Mouse (Mus musculus) heart, postnatal 14 days (tissue): ENCODE data around the gene Gstm3. TPM values are rescaled to one million over a fixed set of nuclear protein-coding genes. Genes with fewer than 3 reads are reported as not detected.
"Not testable (repeated sequence)": the region's sequence is repeated elsewhere in the genome, so short reads cannot be mapped to it uniquely, and the experiment has no call there.

ENCODE experiments used
- DNase-seq, 2 experiments: peaks; one replicate each; pipeline ENCODE4 v3.0.0; 2021 to 2022
- intact Hi-C: fragments of 180-260 bp; cut with DNase I; formaldehyde crosslinking; loops from one replicate; pipeline ENCODE4 v1.15.1; 2025
- long read RNA-seq, 2 experiments: library from polyadenylated mRNA; stranded (forward); transcript quantifications; one replicate each; pipeline ENCODE4 v2.0.0; 2021
- total RNA-seq, 2 experiments: library from RNA; stranded (reverse); gene quantifications; 2 replicates each; pipeline ENCODE4 v1.2.3; 2021

Gene Gstm3
- not detected for total RNA-seq
- long read RNA-seq, experiment 1: 0 reads
- long read RNA-seq, experiment 2: 0 reads

- DNase-seq: no peak
- intact Hi-C loops: no loop called here
Measured at GRCm38 (mm10) chr3:107968724-107969395, at the start of gene Gstm3. Gene Gstm3, minus strand, starts transcription at chr3:107969283.

- intact Hi-C loops: loop anchor here (2.0 to 5.0 kb wide), 3 partner anchors 66 to 151 kb away; partner anchors contain the start of gene Gstm7
- peak; percentile 28 to 31 for DNase-seq
Measured at GRCm38 (mm10) chr3:108018190-108018820, 49.2 kb upstream of the Gstm3 start.

- DNase-seq: peak; percentile 95
- intact Hi-C loops: loop anchor here (2.0 to 5.0 kb wide), 3 partner anchors 65 to 150 kb away; partner anchors contain the start of gene Gstm7
Measured at GRCm38 (mm10) chr3:108017473-108018189, 48.5 kb upstream of the Gstm3 start, which contains the start of gene Gstm1. Gene Gstm1, minus strand, starts transcription at chr3:108017973.

- not testable (repeated sequence) for DNase-seq
- intact Hi-C loops: loop anchor here (5.0 kb wide), 2 partner anchors 64 to 149 kb away; no protein-coding TSS in a partner anchor
Measured at GRCm38 (mm10) chr3:108016468-108016867, 47.4 kb upstream of the Gstm3 start.

GRCm38 (mm10) chr3:108014974-108015346 lies 45.9 kb upstream of the Gstm3 start:
- DNase-seq: no peak
- intact Hi-C loops: loop anchor here (5.0 kb wide), 2 partner anchors 63 to 148 kb away; no protein-coding TSS in a partner anchor

GRCm38 (mm10) chr3:108014098-108014973 lies 45.3 kb upstream of the Gstm3 start:
- DNase-seq: no peak
- intact Hi-C loops: no loop called here

GRCm38 (mm10) chr3:108013331-108013871 lies 44.3 kb upstream of the Gstm3 start:
- peak; percentile 52 to 68 for DNase-seq
- intact Hi-C loops: no loop called here

DNA sequence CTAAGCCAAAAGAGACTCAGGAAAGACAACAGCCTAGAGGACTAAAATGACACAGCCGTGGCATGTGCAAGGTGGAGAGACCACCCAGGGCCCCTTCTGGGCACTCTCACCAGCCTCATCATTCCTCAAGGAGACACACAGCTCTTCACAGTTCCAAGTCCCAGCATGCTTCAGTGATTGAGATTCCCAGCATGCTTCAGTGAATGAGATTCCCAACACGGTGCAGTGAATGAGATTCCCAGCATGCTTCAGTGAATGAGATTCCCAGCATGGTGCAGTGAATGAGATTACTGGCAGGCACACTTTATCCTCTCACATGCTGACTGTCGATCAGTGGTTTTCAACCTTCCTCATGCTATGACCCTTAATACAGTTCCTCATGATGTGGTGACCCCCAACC lies 42.5 kb upstream of the Gstm3 start:
- intact Hi-C loops: no loop called here
- DNase-seq: no peak

DNA sequence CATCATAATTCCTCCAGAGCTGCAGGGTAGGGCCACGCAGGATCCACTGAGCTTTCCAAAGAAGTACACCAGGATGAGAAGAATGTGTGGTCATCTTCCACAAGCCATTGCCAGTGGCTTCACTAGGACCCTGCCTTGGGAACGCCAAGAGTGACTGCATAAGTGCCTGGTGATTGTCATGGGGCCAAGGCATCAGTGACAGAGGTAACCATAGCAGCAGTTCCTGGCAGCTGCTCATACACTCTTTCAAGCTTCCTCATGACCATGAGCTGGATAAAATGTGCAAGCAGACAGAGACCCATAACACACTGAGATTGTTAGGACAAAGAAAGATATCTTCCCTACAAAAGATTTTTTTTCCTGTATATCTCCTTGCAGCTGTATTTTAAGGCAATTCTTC lies 41.2 kb upstream of the Gstm3 start:
- intact Hi-C loops: no loop called here
- DNase-seq: peak; percentile 49 to 74

GRCm38 (mm10) chr3:108002021-108002420 lies 32.9 kb upstream of the Gstm3 start:
- no peak for DNase-seq
- intact Hi-C loops: no loop called here

GRCm38 (mm10) chr3:107999491-107999890 lies 30.4 kb upstream of the Gstm3 start:
- intact Hi-C loops: no loop called here
- DNase-seq: no peak

GRCm38 (mm10) chr3:107998591-107998990 lies 29.5 kb upstream of the Gstm3 start:
- intact Hi-C loops: no loop called here
- DNase-seq: no peak

DNA sequence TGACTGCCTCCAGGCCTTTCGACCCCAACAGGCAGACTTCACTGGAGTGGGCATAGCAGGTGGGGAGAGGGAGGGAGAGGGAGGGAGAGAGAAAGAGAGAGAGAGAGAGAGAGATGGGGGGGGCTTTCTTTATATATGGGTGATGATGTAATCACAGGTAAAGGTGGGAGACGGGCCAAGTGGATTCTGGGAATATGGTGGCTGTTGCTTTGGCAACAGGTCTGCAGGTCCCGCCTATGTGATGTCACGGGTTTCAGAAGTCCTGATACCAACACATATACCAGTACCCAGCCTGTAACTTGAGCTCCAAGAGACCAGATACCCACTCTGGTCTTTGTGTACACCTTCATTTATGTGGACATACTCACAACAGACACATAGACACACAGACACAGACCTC lies 27.5 kb upstream of the Gstm3 start:
- no peak for DNase-seq
- intact Hi-C loops: no loop called here

GRCm38 (mm10) chr3:107995974-107996373 lies 26.9 kb upstream of the Gstm3 start:
- intact Hi-C loops, DNase-seq: not testable (repeated sequence)

DNA sequence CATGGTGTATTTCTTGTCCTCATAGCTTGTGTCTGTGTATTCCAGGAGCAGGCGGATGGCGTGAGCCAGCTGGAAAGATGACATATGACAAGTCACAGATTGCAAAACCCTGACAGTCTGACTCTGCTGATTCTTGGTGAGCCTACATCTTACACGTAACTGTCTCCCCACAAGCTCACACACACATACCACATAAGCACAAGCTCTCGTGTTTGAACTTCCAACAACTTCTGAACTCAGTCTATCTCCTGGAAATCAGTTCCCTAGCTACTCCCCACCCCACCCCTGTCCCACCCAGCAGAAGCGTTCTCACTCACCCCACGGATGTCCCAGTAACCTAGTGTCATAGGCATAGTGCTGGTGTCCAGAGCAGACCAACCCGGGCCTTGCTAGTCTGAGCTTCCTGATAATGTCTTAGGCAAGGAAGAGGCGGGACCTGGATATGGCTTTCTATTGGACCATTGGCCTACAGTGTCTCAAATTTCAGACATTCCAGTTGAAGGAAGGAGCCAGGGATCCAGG lies 17.0 kb upstream of the Gstm3 start, which contains the start of gene Gstm2:
TSS of gene Gstm2 (minus strand) at position 413 of the 522 bp plus-strand sequence.
- DNase-seq: peak; percentile 53 to 63
- intact Hi-C loops: no loop called here

DNA sequence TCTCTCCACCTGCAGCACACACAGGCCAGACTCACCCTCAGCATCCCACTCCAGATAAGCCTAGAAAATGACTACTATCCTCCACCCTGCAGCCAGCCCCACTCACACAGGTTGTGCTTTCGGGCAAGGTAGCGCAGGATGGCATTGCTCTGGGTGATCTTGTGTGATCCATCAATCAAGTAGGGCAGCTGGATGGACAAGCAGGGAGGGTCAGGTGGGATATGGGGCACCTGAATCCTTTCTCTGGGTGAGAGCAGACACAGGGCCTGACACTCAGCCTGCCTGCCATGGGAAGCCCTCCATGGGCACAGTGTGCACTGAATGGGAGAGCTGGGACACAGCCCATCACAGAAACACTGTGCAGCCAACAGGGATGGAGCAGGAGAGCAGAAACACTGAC lies 16.1 kb upstream of the Gstm3 start:
- intact Hi-C loops, DNase-seq: not testable (repeated sequence)

DNA sequence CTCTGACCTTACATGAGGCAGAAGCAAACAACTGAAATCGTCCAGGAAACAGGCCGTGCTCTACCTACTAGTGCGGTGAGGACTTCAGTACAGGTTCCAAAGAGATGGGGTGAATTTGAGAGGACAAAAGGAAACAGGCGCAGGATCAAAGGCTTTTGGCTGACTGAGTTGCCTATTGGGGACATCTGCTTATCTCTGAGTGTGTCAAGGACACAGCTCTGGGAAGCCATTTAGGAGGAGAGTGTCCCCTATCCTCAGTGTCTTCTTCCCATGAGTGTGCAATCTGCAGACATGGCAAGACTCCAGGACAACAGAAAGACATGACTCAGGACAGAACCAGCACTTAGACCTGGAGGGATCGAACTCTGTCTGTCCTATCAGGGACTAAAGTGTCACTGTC lies 15.4 kb upstream of the Gstm3 start:
- no peak for DNase-seq
- intact Hi-C loops: no loop called here

- intact Hi-C loops: no loop called here
Measured at GRCm38 (mm10) chr3:107983771-107984170, 14.7 kb upstream of the Gstm3 start.

GRCm38 (mm10) chr3:107982726-107983125 lies 13.6 kb upstream of the Gstm3 start:
- no peak for DNase-seq
- intact Hi-C loops: no loop called here

More at GRCm38 (mm10) chr3:107983771-107984170, 14.7 kb upstream of the Gstm3 start:
- no peak for DNase-seq
